Mouse (Mus musculus): ENCODE measurements at regions not wholly inside any gene's neighbourhood (a gene's known extent, or its start where the extent isn't known, plus 50 kb on each side); places are given as distances from the start of the nearest gene placed in this dataset.

DNA sequence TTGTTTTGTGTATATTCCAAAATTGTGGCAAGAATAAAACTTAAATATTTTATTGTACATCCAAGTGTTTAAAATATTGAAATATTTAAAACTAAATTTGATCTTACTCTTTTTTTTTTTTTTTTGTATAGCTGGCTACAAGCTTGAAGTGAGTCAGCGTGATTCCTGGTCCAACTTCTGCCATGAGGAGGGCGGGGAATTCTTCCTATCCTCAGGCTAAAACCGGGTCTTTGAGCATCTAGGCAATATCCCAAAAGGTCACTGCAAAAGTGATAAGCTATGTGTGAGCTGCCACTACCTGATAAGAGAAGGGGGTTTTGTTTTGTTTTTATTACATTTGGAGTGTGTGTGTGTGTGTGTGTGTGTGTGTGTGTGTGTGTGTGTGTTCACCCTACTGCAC is 308.1 kb upstream of the Id4 start:
- DNase-seq (ENCODE audit: low spot score) = no peak

- DNase-seq (ENCODE audit: low spot score) = no peak
Measured at GRCm38 (mm10) chr13:47953776-47954175, 307.3 kb upstream of the Id4 start.

GRCm38 (mm10) chr13:47955504-47955903 is 305.5 kb upstream of the Id4 start:
- DNase-seq (ENCODE audit: low spot score) = no peak

GRCm38 (mm10) chr13:47957662-47958061 is 303.4 kb upstream of the Id4 start:
- no peak for DNase-seq (ENCODE audit: low spot score)

GRCm38 (mm10) chr13:47974216-47974615 is 286.8 kb upstream of the Id4 start:
- no peak for DNase-seq (ENCODE audit: low spot score)

- no peak for DNase-seq (ENCODE audit: low spot score)
Measured at GRCm38 (mm10) chr13:47974756-47975515, 286.1 kb upstream of the Id4 start.

DNA sequence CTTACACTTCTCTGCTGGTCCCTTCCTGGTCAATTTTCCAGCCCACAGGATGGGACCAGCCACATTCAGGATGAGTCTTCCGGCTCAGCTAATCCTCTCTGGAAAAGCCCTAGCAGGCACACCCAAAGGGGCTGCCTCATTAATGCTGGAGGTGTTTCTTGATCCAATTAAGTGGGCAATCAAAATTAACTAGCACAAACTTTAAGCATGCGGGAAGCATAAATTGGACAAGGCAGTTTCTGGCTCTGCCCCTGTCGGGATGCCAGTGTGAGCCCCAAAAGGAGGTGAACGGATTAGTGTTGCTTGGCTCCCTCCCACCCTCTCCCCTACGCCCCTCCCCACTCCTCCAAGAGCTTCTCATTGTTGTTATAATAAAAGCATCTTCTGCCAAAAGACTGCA is 262.5 kb upstream of the Id4 start:
- no peak for DNase-seq (ENCODE audit: low spot score)

GRCm38 (mm10) chr13:47999399-47999798 is 261.6 kb upstream of the Id4 start:
- no peak for DNase-seq (ENCODE audit: low spot score)

DNA sequence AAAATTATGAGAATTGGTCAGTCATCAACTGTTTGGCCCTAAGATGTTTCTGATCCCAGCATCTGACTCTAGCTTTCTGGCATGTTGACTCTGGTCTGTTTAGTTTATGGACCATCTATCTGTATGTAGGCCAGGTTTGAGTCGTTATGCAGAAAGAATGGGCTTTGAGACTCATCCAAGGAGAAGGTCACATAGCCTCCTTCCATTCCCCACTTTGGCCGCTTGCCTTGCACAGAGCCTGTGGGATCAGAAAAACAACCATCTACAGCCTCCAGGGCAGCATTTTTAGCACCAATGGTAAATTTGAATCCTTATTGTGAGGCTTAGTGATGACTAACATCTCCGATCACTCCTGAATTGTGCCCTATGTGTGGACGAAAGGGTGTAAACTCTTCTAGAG is 257.9 kb upstream of the Id4 start:
- DNase-seq (ENCODE audit: low spot score) = no peak

DNA sequence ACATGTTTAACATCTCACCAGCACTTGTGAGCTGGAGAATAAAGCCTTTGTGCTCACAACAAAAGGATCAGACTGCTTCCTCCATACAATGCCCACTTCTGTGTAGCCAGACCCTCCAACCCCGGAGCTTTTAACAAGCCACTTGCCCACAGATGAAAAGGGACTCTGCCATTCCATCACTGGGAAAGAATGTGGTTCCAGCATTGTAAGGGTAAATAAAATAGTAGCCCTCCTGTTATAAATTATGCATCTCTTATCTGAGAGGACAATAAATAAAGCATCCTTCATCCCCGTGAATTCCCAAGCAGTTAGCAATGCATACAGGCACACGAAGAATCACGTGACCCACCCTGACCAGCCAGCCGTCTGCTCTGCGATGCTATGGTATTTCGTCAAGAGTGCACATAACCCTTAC is 247.7 kb upstream of the Id4 start:
- DNase-seq (ENCODE audit: low spot score) = no peak

- no peak for DNase-seq (ENCODE audit: low spot score)
Measured at GRCm38 (mm10) chr13:48015296-48015695, 245.7 kb upstream of the Id4 start.

GRCm38 (mm10) chr13:48016051-48016450 is 245.0 kb upstream of the Id4 start:
- DNase-seq (ENCODE audit: low spot score) = no peak

DNA sequence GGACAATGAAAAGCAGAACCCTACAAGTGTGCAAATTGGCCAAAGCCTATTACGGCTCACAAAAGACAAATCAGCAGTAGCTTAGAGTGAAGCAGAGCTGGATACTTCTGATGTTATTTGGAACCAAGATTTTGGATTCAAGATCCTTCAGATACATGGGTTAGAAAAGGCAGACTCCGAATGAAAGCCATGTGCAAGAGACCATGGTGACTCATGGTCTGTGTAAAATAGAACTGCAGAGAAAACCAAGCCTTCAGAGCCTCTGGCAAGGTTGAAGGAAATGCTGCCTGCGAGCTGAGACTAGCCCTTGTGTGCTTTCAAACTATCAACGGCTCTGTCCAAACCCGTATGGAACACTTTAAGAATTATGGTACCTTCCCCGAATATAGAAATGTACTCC is 244.4 kb upstream of the Id4 start:
- DNase-seq (ENCODE audit: low spot score) = no peak

- DNase-seq (ENCODE audit: low spot score) = no peak
Measured at GRCm38 (mm10) chr13:48017649-48018048, 243.4 kb upstream of the Id4 start.

DNA sequence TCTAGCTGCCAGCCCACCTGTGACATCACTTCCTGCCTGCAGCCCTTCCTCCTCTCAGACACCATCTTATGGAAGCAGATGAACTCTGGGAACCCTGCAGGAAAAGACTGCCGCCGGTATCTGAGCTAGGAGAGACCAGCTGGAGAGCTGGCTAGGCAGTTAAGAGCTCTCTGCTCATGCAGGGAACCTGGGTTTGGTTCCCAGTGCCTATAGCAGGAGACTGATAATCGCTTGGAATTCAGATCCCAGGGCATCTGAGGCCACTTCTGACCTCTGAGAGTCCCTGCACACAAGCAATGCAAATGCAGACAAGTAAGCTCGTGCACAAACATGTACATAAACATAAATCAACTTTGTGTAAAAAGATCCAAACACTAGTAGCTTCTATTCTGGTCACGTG is 242.4 kb upstream of the Id4 start:
- DNase-seq (ENCODE audit: low spot score) = no peak

- DNase-seq (ENCODE audit: low spot score) = no peak
Measured at GRCm38 (mm10) chr13:48022958-48023615, 237.9 kb upstream of the Id4 start.

DNA sequence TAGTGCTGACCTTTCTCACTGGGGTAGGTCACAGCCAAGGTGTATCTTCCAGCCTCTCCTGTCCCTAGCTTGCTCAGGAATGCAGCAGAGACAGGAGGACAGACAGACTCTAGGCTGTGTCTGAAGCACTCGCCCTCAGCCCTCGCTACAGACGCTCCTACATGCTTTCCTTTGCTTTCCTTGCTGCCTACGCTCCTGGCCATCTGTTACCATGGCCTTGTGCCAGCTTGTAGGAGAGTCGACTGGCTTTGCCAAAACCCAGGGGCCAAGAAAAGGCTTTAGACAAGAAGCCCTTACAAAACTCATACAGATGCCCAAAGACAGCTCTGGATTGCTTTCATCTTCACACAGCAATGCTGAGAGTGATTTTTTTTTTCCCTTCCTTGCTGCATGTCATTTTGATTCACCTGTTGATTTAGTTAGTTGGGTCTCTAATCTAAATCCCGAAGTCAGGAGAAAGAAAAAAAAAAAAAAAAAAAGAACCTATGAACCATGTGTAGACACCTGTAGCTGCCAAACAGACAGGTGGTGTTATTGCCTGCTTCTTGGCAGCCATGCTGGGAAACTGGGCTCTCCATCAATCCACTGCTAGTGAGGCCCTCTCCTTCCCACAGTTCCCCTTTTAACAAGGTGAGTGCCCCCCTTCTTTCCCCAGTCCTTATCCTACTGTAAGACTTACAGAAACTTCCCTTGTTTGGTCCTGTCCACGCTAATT is 233.1 kb upstream of the Id4 start:
- DNase-seq (ENCODE audit: low spot score) = peak; percentile 27

GRCm38 (mm10) chr13:48031491-48031890 is 229.5 kb upstream of the Id4 start:
- no peak for DNase-seq (ENCODE audit: low spot score)

GRCm38 (mm10) chr13:48042172-48042571 is 218.9 kb upstream of the Id4 start:
- DNase-seq (ENCODE audit: low spot score) = no peak

DNA sequence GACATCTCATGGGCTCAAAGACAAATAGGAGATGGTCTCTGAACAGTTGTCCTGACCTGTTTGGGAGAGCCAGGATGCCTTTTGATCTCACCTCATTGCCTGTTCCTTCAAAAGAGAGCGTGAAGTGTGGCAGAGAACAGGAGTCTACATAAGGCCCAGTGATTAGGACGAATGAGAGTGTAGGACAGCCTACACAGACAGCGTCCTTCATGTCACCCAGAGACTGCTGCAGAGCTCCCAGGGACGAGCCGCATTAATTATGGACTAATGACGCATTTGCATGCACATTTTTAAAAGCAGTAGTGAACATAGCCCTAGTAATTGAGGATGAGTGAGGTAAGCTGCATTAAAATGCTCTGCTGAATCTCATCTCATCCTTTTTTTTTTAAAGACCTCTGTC is 218.5 kb upstream of the Id4 start:
- DNase-seq (ENCODE audit: low spot score) = no peak

DNA sequence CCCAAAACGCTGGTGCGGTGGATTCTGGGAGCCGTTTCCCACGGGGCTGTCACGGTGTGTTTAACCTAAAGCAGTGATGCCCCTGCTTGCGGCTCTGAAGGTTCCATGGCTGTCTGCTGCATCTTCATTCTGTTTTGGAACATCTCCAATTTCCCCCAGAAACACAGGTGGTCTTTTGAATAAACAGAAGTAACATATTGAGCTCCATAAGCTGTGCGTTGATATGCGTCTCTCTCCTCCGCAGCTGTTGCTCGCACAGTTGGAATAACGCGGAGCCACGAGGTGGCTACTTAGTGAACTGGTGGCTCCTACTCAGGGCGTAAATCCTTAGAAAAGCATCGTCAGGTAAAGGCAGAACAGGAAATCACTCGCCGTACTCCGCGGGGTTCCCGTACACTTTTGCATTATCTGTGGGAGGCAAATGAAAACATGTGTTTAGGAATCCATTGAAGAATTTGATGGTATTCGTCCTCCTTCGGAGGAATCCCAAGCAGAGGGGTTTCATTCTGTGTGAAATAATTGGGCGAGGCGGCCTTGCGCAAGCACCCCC is 214.8 kb upstream of the Id4 start:
- no peak for DNase-seq (ENCODE audit: low spot score)

DNA sequence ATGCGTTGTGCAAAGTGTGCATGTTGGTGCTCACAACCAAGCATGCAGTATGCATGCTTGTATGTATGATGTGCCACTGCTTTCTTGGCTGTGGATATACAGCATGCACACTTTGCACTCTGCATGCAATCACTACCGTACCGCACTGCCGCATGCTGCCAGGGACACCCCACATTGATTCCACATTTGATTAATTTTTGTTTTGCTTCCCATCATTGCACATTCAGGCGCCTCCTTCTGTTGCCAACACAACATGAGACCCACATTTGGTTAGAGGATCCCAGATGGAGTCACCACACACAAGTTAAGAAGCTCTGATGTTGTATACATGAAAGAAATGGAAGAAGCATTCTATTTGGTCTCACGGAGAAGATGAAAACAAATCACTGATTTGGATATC is 211.2 kb upstream of the Id4 start:
- no peak for DNase-seq (ENCODE audit: low spot score)

All from gastrocnemius, adult 18-20 months (tissue).